Mouse (Mus musculus) hindbrain, postnatal 0 days (tissue): ENCODE measurements around the gene Zfp30. TPM values are rescaled to one million over a fixed set of nuclear protein-coding genes. Genes with fewer than 3 reads are reported as not detected.

ENCODE experiments used
- ATAC-seq: fragments of 200-750 bp; cut with Nextera tagmentation; 2 replicates; pipeline ENCODE4 v1.8.0; 2017; ENCODE audit warnings: mild to moderate bottlenecking, moderate TSS enrichment, moderate library complexity
- DNase-seq: peaks from one replicate; pipeline ENCODE4 v3.0.0-alpha.2; 2015; ENCODE audit warnings: low spot score
- H3K27ac ChIP-seq: fragments of 300-500 bp; sonication (generic); 2 replicates; pipeline ENCODE4 v1.5.1; 2014; ENCODE audit warnings: mild to moderate bottlenecking
- H3K27me3 ChIP-seq: fragments of 300-500 bp; sonication (generic); 2 replicates; pipeline ENCODE4 v1.6.1; 2014; ENCODE audit warnings: low read length, mixed read lengths; ENCODE audit not compliant: insufficient read depth
- H3K36me3 ChIP-seq: fragments of 300-500 bp; sonication (generic); 2 replicates; pipeline ENCODE4 v1.6.1; 2014; ENCODE audit warnings: low read length, mixed read lengths; ENCODE audit not compliant: insufficient read depth
- H3K4me1 ChIP-seq: fragments of 300-500 bp; sonication (generic); 2 replicates; pipeline ENCODE4 v1.6.1; 2014; ENCODE audit warnings: antibody characterized with exemption, low read length, mixed read lengths; ENCODE audit not compliant: insufficient read depth
- H3K4me2 ChIP-seq: fragments of 300-500 bp; sonication (generic); 2 replicates; pipeline ENCODE4 v1.6.1; 2014; ENCODE audit warnings: low read depth, mild to moderate bottlenecking, low read length, moderate library complexity, mixed read lengths
- H3K4me3 ChIP-seq: fragments of 300-500 bp; sonication (generic); 2 replicates; pipeline ENCODE4 v1.5.1; 2014; ENCODE audit warnings: low read length
- H3K9ac ChIP-seq: fragments of 300-500 bp; sonication (generic); replicated peaks from 2 replicates; pipeline ENCODE4 v1.6.1; 2014; ENCODE audit warnings: mild to moderate bottlenecking, low read length, moderate library complexity, mixed read lengths
- H3K9me3 ChIP-seq: fragments of 300-500 bp; sonication (generic); 2 replicates; pipeline ENCODE4 v1.6.1; 2016; ENCODE audit warnings: low read length, mixed read lengths
- CTCF ChIP-seq: IDR thresholded peaks from 2 replicates; pipeline ENCODE4 v1.5.1; 2016; ENCODE audit warnings: antibody characterized with exemption, control low read depth, low read depth
- WGBS: fragments of 180-500 bp; shearing (Covaris S2); extraction: QIAGEN DNeasy Blood & Tissue Kit; methylation state at CpG from one replicate; pipeline ENCODE4 v1.1.7; 2014; 5-methylcytosine and 5-hydroxymethylcytosine counted together
- microRNA counts: library from miRNA; unstranded; fragments of <30 nt; microRNA quantifications from one replicate; lab custom pipeline; 2015
- microRNA-seq, 2 experiments: library from miRNA; unstranded; fragments of <30 nt; microRNA quantifications; one replicate each; pipeline ENCODE4; 2016
- polyA plus RNA-seq: library from polyadenylated mRNA; unstranded; fragments of >200 nt; fragmentation: Nextera tagmentation; extraction: Ambion mirVana; gene quantifications from 2 replicates; pipeline ENCODE4 v1.2.1, GENCODE M21; 2015
- total RNA-seq: library from RNA; depleted of rRNA; stranded (reverse); fragments of >200 nt; gene quantifications from 2 replicates; pipeline ENCODE4 v1.2.3, GENCODE M21; 2014; rRNA removed

Gene Zfp30
- total and polyA plus RNA-seq, 2 experiments from 2014 or later, result 10.1 to 10.9 TPM

- Histone ChIP-seq H3K9ac (peak overlapping the region; percentile 44), H3K4me2 (peak overlapping the region; percentile 80), H3K27ac (peak overlapping the region; percentile 38; the same call in 1 of the 2 replicates), H3K36me3 (no peaks in the 10 kb centered on the region), H3K9me3 (no peaks in the 10 kb centered on the region), H3K4me1 (peaks cover 24% of the 10 kb centered on the region; the same call in 1 of the 2 replicates), H3K4me3 (peak overlapping the region; percentile 48), H3K27me3 (no peaks in the 10 kb centered on the region)
- ATAC-seq (peak; percentile 80), DNase-seq (peak; percentile 95)
- WGBS, result 2% methylated on average over 12 of the region's 12 CpGs
- TF ChIP-seq CTCF, result no peak
Measured at GRCm38 (mm10) chr7:29818619-29819254, 34.9 kb downstream of the Zfp30 start.

- no peak overlapping the region for H3K4me3 ChIP-seq
- H3K4me1 ChIP-seq, result no peaks in the 10 kb centered on the region
- H3K36me3 ChIP-seq, result peaks cover 45% of the 10 kb centered on the region
- ATAC-seq (no peak), DNase-seq (no peak)
- WGBS, result 86% methylated on average over 12 of the region's 12 CpGs
- H3K27me3 ChIP-seq, result no peaks in the 10 kb centered on the region
- TF ChIP-seq CTCF, result no peak
- H3K9me3 ChIP-seq, result no peaks in the 10 kb centered on the region
- no peak overlapping the region for H3K27ac ChIP-seq
- H3K4me2 ChIP-seq, result no peak overlapping the region
- H3K9ac ChIP-seq, result no peak overlapping the region
Measured at GRCm38 (mm10) chr7:29828001-29828400, 44.2 kb downstream of the Zfp30 start.

- no peak overlapping the region for H3K4me2 ChIP-seq
- no peak overlapping the region for H3K9ac ChIP-seq
- H3K4me3 ChIP-seq, result no peak overlapping the region
- H3K4me1 ChIP-seq, result no peaks in the 10 kb centered on the region
- H3K27ac ChIP-seq, result no peak overlapping the region
- TF ChIP-seq CTCF, result no peak
- 70% methylated on average over 12 of the region's 12 CpGs for WGBS
- ATAC-seq (no peak), DNase-seq (no peak)
- no peaks in the 10 kb centered on the region for H3K27me3 ChIP-seq
- no peaks in the 10 kb centered on the region for H3K9me3 ChIP-seq
- H3K36me3 ChIP-seq, result peaks cover 45% of the 10 kb centered on the region
Measured at GRCm38 (mm10) chr7:29829804-29830203, 46.0 kb downstream of the Zfp30 start.

- no peak for TF ChIP-seq CTCF
- Histone ChIP-seq H3K4me3 (no peak overlapping the region), H3K27ac (no peak overlapping the region), H3K27me3 (no peaks in the 10 kb centered on the region), H3K9me3 (no peaks in the 10 kb centered on the region), H3K4me2 (no peak overlapping the region), H3K36me3 (no peaks in the 10 kb centered on the region), H3K9ac (no peak overlapping the region), H3K4me1 (no peaks in the 10 kb centered on the region)
- DNase-seq (no peak), ATAC-seq (no peak)
- WGBS, result 79% methylated on average over 1 of the region's 1 CpGs
Measured at GRCm38 (mm10) chr7:29836816-29837215, 53.0 kb downstream of the Zfp30 start.

- WGBS, result 86% methylated on average over 3 of the region's 3 CpGs
- no peaks in the 10 kb centered on the region for H3K27me3 ChIP-seq
- no peak overlapping the region for H3K4me3 ChIP-seq
- H3K9ac ChIP-seq, result no peak overlapping the region
- peaks cover 4% of the 10 kb centered on the region for H3K36me3 ChIP-seq
- DNase-seq, result no peak
- no peaks in the 10 kb centered on the region for H3K9me3 ChIP-seq
- H3K27ac ChIP-seq, result no peak overlapping the region
- no peak for TF ChIP-seq CTCF
- H3K4me2 ChIP-seq, result no peak overlapping the region
- H3K4me1 ChIP-seq, result no peaks in the 10 kb centered on the region
- no peak for ATAC-seq
Measured at GRCm38 (mm10) chr7:29839256-29839655, 55.5 kb downstream of the Zfp30 start.

- Histone ChIP-seq H3K27me3 (no peaks in the 10 kb centered on the region), H3K4me2 (no peak overlapping the region), H3K4me1 (no peaks in the 10 kb centered on the region), H3K9ac (no peak overlapping the region), H3K4me3 (no peak overlapping the region), H3K9me3 (no peaks in the 10 kb centered on the region), H3K27ac (no peak overlapping the region), H3K36me3 (peaks cover 26% of the 10 kb centered on the region)
- TF ChIP-seq CTCF, result no peak
- ATAC-seq (no peak), DNase-seq (no peak)
- 89% methylated on average over 1 of the region's 1 CpGs for WGBS
Measured at GRCm38 (mm10) chr7:29842105-29842504, 58.3 kb downstream of the Zfp30 start.

MicroRNAs encoded within 50 kb of the gene (microRNA counts, 519-probe panel; counts per million panel counts)
- 1,133 counts per million, percentile 14 among the panel's probes with 10 or more counts for microRNA mmu-miR-1964 (lab: Ali Mortazavi, UCI)

Small RNA genes lying within 50 kb of the gene (microRNA-seq; reads per million reads assigned to microRNA genes)
- 1.6 to 3.6 reads per million in 2 experiments for gene Mir1964

Other genes starting within 250 kb of the Zfp30 start
- 0.11 and 0.37 TPM in 2 replicates for gene Catsperg2, start 57.0 kb upstream of the Zfp30 start, total RNA-seq
- 0.28 and 0.41 TPM in 2 replicates for gene Catsperg2, start 57.0 kb upstream of the Zfp30 start, polyA plus RNA-seq
- gene Zfp84, start 15.4 kb upstream of the Zfp30 start, total RNA-seq, result 10.7 and 11.4 TPM in 2 replicates
- 5.8 and 6.5 TPM in 2 replicates for gene Zfp84, start 15.4 kb upstream of the Zfp30 start, polyA plus RNA-seq
- gene Zfp790, start 32.1 kb downstream of the Zfp30 start, total RNA-seq, result 6.2 and 6.4 TPM in 2 replicates
- 8.8 and 10.2 TPM in 2 replicates for gene Zfp790, start 32.1 kb downstream of the Zfp30 start, polyA plus RNA-seq
- gene Zfp940, start 69.7 kb downstream of the Zfp30 start, total RNA-seq, result 5.3 and 7.4 TPM in 2 replicates
- gene Zfp940, start 69.7 kb downstream of the Zfp30 start, polyA plus RNA-seq, result 8.6 and 10.3 TPM in 2 replicates
- 14.7 and 17.8 TPM in 2 replicates for gene Zfp420, start 76.0 kb downstream of the Zfp30 start, total RNA-seq
- 12.1 and 14.0 TPM in 2 replicates for gene Zfp420, start 76.0 kb downstream of the Zfp30 start, polyA plus RNA-seq
- 16.1 and 16.8 TPM in 2 replicates for gene Zfp27, start 122.6 kb downstream of the Zfp30 start, total RNA-seq
- gene Zfp27, start 122.6 kb downstream of the Zfp30 start, polyA plus RNA-seq, result 6.9 and 7.8 TPM in 2 replicates
- gene Zfp383, start 124.2 kb downstream of the Zfp30 start, total RNA-seq, result 5.8 and 6.6 TPM in 2 replicates
- gene Zfp383, start 124.2 kb downstream of the Zfp30 start, polyA plus RNA-seq, result 4.1 and 4.8 TPM in 2 replicates
- gene Zfp74, start 170.1 kb downstream of the Zfp30 start, total RNA-seq, result 7.9 and 10.1 TPM in 2 replicates
- gene Zfp74, start 170.1 kb downstream of the Zfp30 start, polyA plus RNA-seq, result 13.1 and 14.6 TPM in 2 replicates
- 6.4 and 6.7 TPM in 2 replicates for gene Zfp568, start 200.0 kb downstream of the Zfp30 start, total RNA-seq
- 2.8 and 3.5 TPM in 2 replicates for gene Zfp568, start 200.0 kb downstream of the Zfp30 start, polyA plus RNA-seq